Mouse (Mus musculus): ENCODE results near the gene Tatdn3. TPM values are rescaled to one million over a fixed set of nuclear protein-coding genes. Genes with fewer than 3 reads are reported as not detected.

The Tatdn3 gene
- polyA plus RNA-seq, 1 experiment: 1.3 TPM

DNA sequence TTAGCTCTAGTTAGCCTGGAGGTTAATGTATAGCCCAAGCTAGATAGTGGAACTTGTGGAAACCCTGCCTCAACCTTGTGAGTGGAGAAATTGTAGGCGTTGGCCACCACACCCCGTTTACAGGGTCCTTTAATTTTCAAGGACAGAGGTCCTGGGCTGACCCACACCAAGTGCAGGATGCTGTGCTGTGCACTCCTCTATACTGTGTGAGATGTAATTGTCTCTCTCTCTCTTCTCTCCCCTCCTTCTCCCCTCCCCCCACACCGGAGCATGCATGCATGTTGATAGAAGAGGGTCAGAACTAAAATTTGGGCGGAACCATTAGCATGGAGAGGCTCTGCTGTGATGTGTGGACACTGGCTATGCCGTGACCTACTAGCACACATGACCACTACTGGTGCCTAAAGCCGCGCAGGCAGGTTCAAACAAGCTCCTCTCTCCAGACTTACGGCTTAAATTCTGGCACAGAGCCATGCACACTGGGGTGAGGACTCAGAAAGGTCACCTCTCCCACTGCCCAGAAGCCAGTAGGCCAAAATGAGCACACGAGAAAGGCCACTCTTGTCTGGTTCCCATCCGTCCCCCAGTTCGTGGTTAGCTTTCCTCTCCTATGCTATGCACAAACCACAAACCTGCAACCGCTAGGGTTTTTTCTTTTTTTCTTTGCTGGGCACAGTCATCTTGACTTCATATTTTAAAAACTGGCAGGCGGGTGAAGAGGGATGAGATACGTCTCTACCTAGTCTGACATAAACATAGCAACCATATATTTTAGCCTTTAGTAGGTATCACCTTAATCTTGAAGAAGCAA lies 34.3 kb upstream of the Tatdn3 start:
- Histone ChIP-seq H3K36me3 (replicated peaks; ENCODE audit: low read length) (no peaks in the 10 kb centered on the region), H3K27me3 (replicated peaks) (peaks cover 90% of the 10 kb centered on the region), H3K4me3 (replicated peaks) (peak overlapping the region; percentile 90), H3K9me3 (peaks cover 15% of the 10 kb centered on the region), H3K4me1 (peaks cover 52% of the 10 kb centered on the region)
- TF ChIP-seq FLI1 (IDR thresholded peaks at IDR 0.05; ENCODE audit: low read length): no peak
- TF ChIP-seq GATA1 (IDR thresholded peaks at IDR 0.05; ENCODE audit: borderline replicate concordance, low read length): no peak

DNA sequence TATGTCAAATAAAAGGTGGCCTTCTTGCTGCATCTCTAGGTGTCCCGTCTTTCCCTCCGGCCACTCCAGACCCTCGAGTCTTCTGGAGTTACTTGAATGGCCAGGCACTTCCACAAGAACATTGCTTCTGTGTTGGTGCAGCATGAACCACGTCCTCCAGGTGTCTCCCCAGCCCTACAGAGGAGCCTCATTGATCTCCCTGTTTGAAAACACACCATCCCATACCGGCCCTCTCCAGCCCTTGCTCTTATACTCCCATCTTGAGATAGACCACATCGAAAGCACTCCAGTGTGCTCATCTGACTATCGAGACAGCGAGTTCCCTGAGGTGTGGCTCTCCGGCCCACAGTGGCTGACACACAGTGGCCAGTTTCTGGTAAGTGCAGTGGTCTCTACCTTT lies 32.3 kb upstream of the Tatdn3 start:
- no peak overlapping the region for H3K4me3 ChIP-seq (replicated peaks)
- H3K9me3 ChIP-seq: no peaks in the 10 kb centered on the region
- no peak for TF ChIP-seq GATA1 (IDR thresholded peaks at IDR 0.05; ENCODE audit: borderline replicate concordance, low read length)
- no peaks in the 10 kb centered on the region for H3K36me3 ChIP-seq (replicated peaks; ENCODE audit: low read length)
- peaks cover 87% of the 10 kb centered on the region for H3K27me3 ChIP-seq (replicated peaks)
- peaks cover 56% of the 10 kb centered on the region for H3K4me1 ChIP-seq

DNA sequence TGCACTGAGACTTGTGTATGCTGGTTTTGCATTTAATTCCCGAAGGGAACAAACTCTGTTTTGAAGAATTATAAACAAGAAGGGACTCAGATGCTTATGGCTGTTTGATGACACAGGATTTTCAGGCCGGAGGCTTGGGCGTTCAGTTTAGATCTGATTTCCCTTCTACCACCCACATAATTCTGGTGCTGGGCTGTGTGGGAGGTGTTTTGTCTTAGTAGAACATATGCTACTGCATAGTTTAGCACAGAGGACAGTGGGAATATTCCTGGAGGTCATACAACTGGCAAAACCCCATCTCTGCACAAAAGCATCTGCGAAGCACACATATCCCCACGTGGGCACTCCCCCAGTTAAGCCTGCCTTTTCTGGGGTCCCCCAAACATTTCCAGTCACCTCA lies 30.8 kb upstream of the Tatdn3 start:
- no peak for TF ChIP-seq GATA1 (IDR thresholded peaks at IDR 0.05; ENCODE audit: borderline replicate concordance, low read length)
- no peak for TF ChIP-seq FLI1 (IDR thresholded peaks at IDR 0.05; ENCODE audit: low read length)
- H3K27me3 ChIP-seq (replicated peaks): peaks cover 75% of the 10 kb centered on the region
- peaks cover 62% of the 10 kb centered on the region for H3K4me1 ChIP-seq
- H3K36me3 ChIP-seq (replicated peaks; ENCODE audit: low read length): no peaks in the 10 kb centered on the region
- H3K9me3 ChIP-seq: no peaks in the 10 kb centered on the region
- no peak overlapping the region for H3K4me3 ChIP-seq (replicated peaks)

DNA sequence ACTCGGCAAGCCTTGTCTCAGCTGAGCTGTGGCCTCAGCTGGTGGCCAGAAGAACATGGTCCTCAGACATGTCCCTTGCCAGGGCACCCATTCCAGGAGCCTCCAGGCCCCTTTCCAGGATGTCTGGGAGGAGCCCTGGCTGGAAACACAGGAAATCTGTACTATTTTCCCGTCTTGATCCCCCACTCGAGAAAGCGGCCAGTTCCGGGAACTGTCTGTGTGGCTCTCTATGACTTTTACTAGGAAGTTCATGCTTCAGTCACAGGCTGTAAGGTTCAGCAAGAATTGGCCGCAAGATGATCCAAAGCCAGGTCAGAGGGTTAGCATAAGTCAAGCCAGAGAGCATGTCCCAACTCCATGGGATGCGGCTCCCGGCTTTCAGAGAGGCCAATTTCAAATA lies 29.3 kb upstream of the Tatdn3 start:
- TF ChIP-seq GATA1 (IDR thresholded peaks at IDR 0.05; ENCODE audit: borderline replicate concordance, low read length) (no peak), FLI1 (IDR thresholded peaks at IDR 0.05; ENCODE audit: low read length) (no peak)
- Histone ChIP-seq H3K9me3 (no peaks in the 10 kb centered on the region), H3K4me3 (replicated peaks) (no peak overlapping the region), H3K4me1 (peaks cover 55% of the 10 kb centered on the region), H3K27me3 (replicated peaks) (peaks cover 60% of the 10 kb centered on the region), H3K36me3 (replicated peaks; ENCODE audit: low read length) (no peaks in the 10 kb centered on the region)

DNA sequence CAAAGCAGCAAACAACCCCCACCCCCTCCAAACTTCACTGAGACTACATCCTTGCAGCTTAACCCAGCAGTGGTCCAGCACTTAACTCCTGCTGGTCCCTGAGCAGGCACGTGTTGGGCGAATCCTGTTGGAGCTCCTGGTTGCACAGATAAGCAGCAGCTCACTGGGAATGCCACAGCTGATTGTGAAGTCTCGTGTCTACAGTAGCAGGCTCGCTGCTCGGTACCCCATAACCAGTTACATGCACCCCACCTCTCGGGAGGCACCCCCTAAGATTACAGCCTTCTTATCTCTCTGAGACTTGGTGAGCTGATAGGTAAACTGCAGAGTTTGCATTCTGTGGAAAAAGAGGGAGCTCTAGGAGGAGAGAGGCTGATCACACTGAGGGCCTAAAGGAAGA lies 26.6 kb upstream of the Tatdn3 start:
- H3K27me3 ChIP-seq (replicated peaks): peaks cover 36% of the 10 kb centered on the region
- H3K4me1 ChIP-seq: peaks cover 60% of the 10 kb centered on the region
- H3K9me3 ChIP-seq: no peaks in the 10 kb centered on the region
- TF ChIP-seq GATA1 (IDR thresholded peaks at IDR 0.05; ENCODE audit: borderline replicate concordance, low read length) (no peak), FLI1 (IDR thresholded peaks at IDR 0.05; ENCODE audit: low read length) (no peak)
- peaks cover 13% of the 10 kb centered on the region for H3K36me3 ChIP-seq (replicated peaks; ENCODE audit: low read length)
- no peak overlapping the region for H3K4me3 ChIP-seq (replicated peaks)

DNA sequence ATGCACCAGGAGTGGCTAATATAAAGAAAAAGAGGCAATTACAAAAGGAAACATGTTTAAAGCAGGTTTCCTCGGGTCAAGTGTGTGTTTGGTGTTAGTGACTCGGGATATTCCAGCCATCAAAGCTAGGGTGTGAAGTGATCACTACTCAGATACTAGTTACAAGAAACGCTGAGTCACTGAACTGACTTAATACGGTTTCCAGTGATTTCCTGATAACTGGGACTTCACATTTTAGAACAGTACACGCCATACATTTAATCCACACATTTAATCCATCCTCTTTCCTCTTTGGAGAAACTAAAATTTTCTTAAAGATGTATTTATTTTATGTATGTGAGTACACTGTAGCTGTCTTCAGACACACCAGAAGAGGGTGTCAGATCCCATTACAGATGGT lies 25.2 kb upstream of the Tatdn3 start:
- Histone ChIP-seq H3K4me3 (replicated peaks) (no peak overlapping the region), H3K36me3 (replicated peaks; ENCODE audit: low read length) (peaks cover 27% of the 10 kb centered on the region), H3K9me3 (no peaks in the 10 kb centered on the region), H3K4me1 (peaks cover 48% of the 10 kb centered on the region), H3K27me3 (replicated peaks) (peaks cover 25% of the 10 kb centered on the region)
- TF ChIP-seq GATA1 (IDR thresholded peaks at IDR 0.05; ENCODE audit: borderline replicate concordance, low read length) (no peak), FLI1 (IDR thresholded peaks at IDR 0.05; ENCODE audit: low read length) (no peak)

DNA sequence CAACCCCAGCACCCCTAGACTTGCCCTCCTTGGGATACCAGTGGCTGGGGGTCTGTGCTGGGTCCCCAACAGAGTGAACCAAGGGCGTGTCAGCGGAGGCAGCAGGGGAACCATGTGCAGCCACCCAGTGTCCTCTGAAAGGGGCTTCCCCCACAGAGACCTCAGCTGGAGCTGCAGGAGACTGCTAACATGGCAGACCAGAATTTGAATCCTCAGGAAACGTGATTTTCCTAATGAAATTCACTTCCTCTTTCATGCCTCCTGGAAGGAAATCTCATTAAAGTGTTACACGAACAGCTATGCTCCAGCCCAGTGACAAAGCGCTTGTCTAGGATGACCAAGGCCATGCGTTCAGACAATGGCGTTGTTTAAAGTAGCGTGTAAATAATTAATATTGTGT lies 24.2 kb upstream of the Tatdn3 start:
- H3K4me3 ChIP-seq (replicated peaks): no peak overlapping the region
- peaks cover 36% of the 10 kb centered on the region for H3K36me3 ChIP-seq (replicated peaks; ENCODE audit: low read length)
- H3K9me3 ChIP-seq: no peaks in the 10 kb centered on the region
- H3K4me1 ChIP-seq: peaks cover 41% of the 10 kb centered on the region
- H3K27me3 ChIP-seq (replicated peaks): peaks cover 16% of the 10 kb centered on the region
- no peak for TF ChIP-seq FLI1 (IDR thresholded peaks at IDR 0.05; ENCODE audit: low read length)
- TF ChIP-seq GATA1 (IDR thresholded peaks at IDR 0.05; ENCODE audit: borderline replicate concordance, low read length): no peak

DNA sequence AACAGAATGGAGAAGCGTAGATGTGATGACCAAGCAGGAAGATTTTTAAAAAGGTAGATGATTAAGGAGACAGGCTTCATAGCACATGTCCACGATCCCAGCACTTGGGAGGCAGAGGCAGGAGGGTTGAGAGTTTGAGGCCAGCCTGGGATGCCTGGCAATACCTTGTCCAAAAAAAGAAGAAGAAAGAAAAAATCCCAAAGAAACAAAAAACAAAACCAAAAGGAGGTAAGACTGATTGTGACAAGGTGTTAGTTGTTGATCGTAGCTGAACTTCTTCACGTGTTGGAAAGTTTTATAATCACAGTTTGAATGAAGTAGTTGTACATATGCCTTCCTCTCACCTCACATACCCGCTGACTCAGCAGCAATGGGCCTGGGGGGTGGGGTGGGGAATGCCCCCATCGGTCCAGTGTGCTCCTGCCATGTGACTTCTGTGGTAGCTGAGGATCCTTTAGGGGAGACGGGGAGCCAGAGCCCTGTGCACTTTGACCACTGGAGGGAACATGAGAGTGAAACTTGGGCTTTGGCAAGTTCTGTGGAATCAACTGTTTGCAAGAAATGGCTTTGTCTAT lies 23.7 kb upstream of the Tatdn3 start:
- H3K36me3 ChIP-seq (replicated peaks; ENCODE audit: low read length): peaks cover 41% of the 10 kb centered on the region
- no peaks in the 10 kb centered on the region for H3K9me3 ChIP-seq
- H3K4me3 ChIP-seq (replicated peaks): no peak overlapping the region

DNA sequence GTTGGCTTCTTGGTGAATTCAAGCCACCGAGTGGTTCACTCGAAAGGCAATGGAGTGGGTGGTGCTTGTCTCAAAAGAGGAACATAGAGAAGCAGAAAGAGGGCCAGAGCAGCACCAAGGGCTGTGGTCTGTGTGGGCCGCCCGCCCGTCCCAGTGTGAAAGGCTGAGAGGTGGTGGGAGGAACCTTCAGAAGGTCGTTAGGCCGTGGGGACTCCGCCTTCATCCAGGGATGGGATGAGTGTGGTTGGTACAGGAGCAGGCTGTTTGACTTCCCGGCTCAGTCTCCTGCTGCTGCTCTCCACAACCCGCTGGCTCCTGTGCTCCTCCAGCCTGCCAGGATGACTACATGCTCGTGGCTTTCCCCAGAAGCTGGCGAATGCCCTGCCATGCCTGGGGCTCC lies 22.9 kb upstream of the Tatdn3 start:
- peaks cover 47% of the 10 kb centered on the region for H3K36me3 ChIP-seq (replicated peaks; ENCODE audit: low read length)

More for the DNA sequence above, 23.7 kb upstream of the Tatdn3 start:
- TF ChIP-seq FLI1 (IDR thresholded peaks at IDR 0.05; ENCODE audit: low read length) (no peak), GATA1 (IDR thresholded peaks at IDR 0.05; ENCODE audit: borderline replicate concordance, low read length) (no peak)
- peaks cover 39% of the 10 kb centered on the region for H3K4me1 ChIP-seq
- peaks cover 11% of the 10 kb centered on the region for H3K27me3 ChIP-seq (replicated peaks)

DNA sequence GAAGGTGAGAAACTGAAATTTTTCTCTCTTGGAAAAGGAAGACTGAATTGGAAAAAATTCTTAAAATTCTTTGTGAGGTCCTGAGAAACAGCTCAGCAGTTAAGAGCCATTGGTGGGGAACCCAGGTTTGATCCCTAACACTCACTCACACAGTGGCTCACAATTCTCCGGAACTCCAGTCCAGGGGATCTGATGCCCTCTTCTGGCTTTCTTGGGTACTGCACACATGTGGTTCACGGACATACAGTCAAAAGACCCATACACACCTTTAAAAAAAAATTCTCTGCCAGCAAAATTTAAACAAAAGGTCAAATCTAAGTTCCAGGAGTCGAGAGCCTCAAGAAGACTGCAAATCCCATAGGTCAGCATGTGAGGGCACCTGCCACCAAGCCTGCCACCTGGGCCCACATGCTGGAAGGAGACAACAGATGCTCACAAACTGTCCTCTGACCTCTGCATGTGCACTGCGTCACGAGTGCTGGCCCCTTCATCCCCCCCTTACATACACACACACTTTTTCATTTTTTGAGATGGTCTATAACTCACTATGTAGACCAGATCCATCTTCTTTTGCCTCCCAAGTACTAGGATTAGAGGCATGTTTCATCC lies 22.3 kb upstream of the Tatdn3 start:
- TF ChIP-seq GATA1 (IDR thresholded peaks at IDR 0.05; ENCODE audit: borderline replicate concordance, low read length) (no peak), FLI1 (IDR thresholded peaks at IDR 0.05; ENCODE audit: low read length) (no peak)
- H3K4me3 ChIP-seq (replicated peaks): peak overlapping the region; percentile 60
- peaks cover 3% of the 10 kb centered on the region for H3K27me3 ChIP-seq (replicated peaks)
- H3K4me1 ChIP-seq: peaks cover 39% of the 10 kb centered on the region
- H3K36me3 ChIP-seq (replicated peaks; ENCODE audit: low read length): peaks cover 53% of the 10 kb centered on the region
- H3K9me3 ChIP-seq: no peaks in the 10 kb centered on the region

More for the DNA sequence above, 22.9 kb upstream of the Tatdn3 start:
- TF ChIP-seq GATA1 (IDR thresholded peaks at IDR 0.05; ENCODE audit: borderline replicate concordance, low read length) (no peak), FLI1 (IDR thresholded peaks at IDR 0.05; ENCODE audit: low read length) (no peak)
- peaks cover 39% of the 10 kb centered on the region for H3K4me1 ChIP-seq
- H3K4me3 ChIP-seq (replicated peaks): peak overlapping the region; percentile 74
- peaks cover 3% of the 10 kb centered on the region for H3K27me3 ChIP-seq (replicated peaks)
- H3K9me3 ChIP-seq: no peaks in the 10 kb centered on the region
